Mouse (Mus musculus): ENCODE measurements at regions not wholly inside any gene's neighbourhood (a gene's known extent, or its start where the extent isn't known, plus 50 kb on each side); places are given as distances from the start of the nearest gene placed in this dataset.

- TF ChIP-seq CTCF (IDR thresholded peaks at IDR 0.05; ENCODE audit: low read depth, low read length) (no peak), POLR2A (IDR thresholded peaks at IDR 0.05; ENCODE audit: extremely low read depth, insufficient read depth, low read length) (no peak)
These were observed 162.9 kb downstream of the Sox2 start for GRCm38 (mm10) chr3:34813046-34813625.
